Mouse (Mus musculus): ENCODE measurements at regions not wholly inside any gene's neighbourhood (a gene's known extent, or its start where the extent isn't known, plus 50 kb on each side); places are given as distances from the start of the nearest gene placed in this dataset.

DNA sequence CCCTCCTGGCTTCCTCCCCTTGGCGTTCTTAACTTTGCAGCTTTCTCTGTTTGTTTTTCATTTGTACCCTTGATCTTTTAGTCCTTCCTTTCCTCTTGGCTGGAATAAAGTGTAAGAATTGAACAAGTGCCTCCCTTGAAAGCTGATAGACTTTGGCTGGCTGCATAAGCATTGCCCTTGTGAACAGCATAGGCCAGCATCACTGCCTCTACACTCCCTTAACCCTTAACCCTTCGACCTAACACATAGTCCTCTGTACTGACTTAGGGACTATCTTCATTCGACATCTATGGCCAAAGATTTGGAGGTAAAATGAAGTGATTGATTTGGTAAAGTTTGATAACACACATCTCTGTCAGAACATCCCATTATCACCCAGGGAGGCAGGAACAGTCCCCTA, 163.5 kb upstream of the Tbx18 start:
- TF ChIP-seq CTCF (IDR thresholded peaks at IDR 0.05; ENCODE audit: control insufficient read depth, insufficient read depth, insufficient replicate concordance, low read depth, low read length) = no peak
- TF ChIP-seq POLR2A (IDR thresholded peaks at IDR 0.05; ENCODE audit: control insufficient read depth, low read depth, low read length) = no peak
